Mouse (Mus musculus) right cerebral cortex, postnatal 14 days (tissue): Measurements from ENCODE around the gene Npnt.

Experiments
- DNase-seq: peaks from one replicate; pipeline ENCODE4 v3.0.0; 2022

Gene Npnt

DNA sequence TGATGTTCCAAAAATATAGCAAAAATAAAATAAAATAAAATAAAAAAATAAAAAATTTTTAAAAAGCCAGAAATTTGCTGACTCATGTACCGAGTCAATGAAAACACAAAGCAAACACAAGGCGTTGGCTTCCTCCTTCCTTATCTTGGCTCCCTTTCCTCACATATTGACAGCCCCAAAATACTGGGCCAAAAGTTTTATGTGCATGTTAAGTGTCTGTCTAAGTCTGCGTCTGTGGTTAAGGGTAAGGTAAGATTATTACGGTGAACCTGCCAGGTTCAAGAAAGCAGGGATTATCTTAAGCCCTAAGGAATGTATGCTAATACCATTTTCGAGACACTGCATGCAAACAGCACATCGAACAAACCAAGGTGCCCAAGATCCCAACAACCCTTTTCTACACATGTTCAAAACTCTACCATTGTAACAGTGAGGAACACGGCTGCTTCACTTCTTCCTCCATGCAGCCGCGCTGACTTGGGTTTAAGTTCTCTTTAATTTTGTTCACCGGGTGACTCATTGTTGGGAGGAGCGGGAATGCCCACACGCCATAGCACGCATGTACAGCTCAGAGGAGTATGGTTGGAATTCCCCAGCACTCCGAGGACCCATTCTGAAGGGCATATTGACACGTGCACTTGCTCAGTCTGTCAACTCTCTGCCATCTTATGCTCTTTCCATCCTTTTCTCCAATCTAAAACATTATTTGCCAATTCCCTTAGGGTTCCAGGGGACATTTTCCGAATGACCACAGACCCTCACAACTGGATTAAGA lies 62.8 kb downstream of the Npnt start:
- DNase-seq: no peak

DNA sequence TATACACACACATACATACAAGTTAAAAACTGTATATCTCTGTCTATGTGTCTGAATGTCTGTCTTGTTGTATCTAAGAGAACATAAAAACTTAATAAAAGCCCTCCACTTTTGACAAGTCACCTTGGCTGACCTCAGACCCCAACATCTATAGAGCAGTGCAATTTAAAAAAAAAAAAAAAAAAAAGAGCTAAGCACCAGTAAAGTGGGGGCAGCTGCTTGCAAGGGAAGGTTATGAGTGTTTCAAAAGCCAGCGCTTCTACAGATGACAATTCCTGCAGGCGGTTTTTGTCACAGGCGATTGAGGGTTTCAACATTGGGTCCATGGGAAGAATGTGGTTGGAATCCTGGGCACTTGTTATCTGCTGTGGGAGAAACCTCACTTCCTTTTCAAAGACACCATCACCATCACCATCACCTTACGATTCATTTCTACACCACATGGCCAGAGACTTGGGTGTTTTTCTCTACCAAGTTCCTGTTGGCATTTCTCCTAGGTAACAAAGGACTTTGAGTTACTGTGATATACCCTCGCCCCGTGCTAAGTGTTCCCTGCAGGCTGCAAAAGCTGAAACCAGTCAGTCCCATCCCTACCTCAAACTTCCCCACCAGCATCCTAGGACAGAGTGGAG lies 63.6 kb downstream of the Npnt start:
- DNase-seq: no peak

DNA sequence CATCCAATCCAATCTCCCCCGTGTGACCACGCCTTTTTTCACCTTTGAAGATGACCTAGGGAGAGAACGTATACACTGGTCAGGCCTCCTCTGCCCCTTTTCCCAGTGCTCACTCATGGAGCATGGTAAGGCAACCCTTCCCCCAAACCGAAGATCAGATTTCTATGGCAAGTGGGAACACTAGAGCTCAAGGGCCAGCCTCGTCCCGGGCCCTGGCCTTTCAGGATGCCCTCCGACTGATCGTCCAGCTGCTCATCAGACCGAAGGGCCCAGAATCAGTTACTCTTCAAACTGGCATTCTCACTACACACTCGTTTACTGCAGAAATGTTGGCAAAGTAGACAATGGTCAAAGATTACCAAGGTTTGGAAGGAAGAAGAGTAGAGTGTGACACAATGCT lies 65.6 kb downstream of the Npnt start:
- no peak for DNase-seq

DNA sequence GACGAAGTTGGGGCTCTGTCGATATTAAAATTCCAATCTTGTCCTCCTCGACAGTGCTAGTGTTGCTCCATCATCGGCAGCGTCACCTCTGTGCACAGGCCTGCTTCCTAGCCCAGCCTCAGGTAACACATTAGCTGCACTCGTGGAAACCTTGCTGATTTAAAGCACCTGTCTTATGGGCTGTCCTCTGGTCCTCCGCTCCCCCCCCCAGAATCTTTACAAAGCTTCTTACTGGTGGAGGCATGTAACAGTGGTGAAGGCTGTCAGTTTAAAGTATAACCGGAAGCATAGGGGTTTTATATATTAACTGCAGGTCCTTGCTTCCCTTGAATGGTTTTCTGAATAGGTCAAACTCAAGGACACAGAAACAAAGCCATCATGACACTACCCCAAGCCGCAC lies 66.8 kb downstream of the Npnt start:
- DNase-seq: no peak

DNA sequence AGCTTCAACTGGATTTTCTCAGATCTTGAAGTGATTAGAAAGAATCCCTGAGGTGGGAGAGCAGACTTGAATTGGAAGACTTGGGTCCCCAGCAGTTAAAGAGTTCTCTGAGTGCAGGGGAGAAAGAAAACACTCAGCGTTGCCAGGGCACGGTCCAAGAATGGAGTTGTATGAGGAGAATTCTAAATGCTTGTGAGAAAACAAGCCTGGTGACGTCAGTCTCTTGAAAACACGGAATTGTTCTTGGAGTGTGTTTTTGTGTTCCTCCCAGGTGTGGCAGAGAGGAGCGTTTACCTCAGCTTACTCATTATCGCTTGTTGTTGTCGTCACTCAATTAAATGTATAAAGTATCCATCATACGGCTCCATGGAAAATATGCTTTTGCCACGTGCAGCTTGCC lies 69.3 kb downstream of the Npnt start:
- no peak for DNase-seq

DNA sequence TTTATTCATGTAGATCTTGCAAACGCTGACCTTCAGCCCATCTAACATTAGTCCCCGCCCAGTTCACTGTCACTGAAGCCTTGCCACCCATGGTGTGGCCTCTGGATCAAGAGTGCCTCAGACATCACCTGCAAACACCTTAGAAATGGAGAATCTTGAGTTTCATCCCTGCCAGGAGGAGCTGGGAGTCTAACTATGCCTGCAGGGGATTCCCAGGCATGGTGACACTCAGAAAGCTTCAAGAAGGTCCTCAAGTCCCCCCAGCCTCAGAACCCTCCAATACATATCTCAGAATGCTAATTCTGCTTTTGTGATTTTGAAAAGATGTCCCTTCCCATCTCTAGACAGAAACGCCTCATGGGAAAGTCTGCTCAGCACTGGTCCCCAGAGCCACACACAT lies 69.7 kb downstream of the Npnt start:
- no peak for DNase-seq

DNA sequence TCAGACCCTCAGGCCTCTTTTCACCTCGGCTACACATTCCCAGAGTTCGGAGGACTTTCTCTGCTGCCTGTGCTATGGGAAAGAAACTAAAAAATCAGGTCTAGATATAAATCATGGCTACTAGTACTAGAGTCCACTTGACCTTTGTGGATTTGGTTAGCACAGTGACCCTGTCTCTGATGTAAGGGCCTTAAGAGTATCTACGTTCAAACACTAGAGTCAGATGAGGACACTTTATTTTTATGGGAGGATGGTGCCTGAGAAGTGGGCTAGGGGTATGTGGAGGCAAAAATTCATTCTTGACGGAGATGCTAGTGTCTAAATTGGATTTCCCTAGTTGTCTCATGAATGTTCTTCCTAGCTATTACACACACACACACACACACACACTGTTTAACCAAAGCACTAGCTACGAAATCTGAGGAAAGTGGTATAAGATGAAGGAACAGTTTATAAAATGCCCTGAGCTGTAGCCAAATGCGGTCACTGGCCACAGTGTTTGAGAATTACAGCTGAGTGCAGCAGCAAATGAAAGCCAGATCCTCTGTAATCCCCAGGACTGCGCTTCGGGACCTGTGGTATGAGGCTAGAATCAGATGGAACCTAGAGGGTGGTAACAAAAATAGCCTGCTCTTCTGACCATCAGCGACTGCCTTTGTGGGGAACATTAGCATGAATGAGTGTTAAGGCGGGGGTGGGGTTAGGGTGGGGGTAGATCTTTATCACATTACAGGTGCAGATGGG lies 73.0 kb downstream of the Npnt start:
- DNase-seq: no peak

DNA sequence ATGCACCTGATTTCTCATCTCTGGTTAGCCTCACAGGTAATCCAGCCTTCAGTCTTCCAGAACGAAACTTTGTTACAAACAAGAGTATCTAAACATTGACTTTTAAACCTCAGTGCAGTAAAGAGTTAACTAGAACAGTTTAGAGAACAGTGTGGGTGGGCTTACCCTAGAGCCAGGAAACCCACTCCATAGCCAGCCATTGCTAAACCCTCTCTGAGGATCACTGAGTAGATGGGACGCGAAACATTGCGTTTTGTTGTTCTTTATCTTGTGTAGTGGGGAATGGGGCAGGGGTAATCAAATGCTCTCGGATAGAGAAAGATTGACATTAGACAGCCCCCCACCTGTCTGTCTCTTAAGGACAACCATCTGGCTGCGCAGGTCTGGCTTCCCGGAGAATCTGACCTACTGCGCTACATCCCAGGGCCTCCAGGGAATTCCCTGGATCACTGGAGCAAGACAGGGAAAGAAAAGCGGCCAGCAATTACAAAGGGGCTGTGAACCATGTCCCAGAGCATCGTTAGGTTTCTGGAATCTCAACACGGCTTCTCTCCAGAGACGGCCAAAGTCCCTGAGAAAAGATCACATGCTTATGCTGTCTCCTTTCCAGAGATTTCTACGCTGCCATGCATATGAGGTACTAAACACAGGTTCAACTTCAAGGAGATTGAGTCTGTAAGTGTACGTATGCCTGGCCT lies 73.9 kb downstream of the Npnt start:
- no peak for DNase-seq

DNA sequence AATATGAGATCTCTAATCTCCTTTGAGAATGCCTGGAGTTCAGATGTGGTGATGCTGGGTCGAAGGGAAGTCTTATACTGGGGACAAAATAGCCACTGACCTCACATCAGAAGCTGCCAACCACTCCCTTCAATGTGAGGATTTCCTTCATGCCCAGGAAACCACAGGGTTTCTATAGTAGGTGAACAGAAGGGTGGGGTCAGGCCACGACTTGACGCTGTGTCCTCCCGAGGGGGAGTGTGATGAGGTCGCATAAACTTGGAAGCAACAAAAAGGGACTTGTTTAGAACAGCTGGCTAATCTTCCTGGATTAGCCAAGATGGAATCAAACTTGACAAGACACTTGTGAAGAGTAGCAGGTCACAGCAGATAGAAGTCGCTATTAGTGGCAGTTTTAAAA lies 76.8 kb downstream of the Npnt start:
- DNase-seq: no peak

DNA sequence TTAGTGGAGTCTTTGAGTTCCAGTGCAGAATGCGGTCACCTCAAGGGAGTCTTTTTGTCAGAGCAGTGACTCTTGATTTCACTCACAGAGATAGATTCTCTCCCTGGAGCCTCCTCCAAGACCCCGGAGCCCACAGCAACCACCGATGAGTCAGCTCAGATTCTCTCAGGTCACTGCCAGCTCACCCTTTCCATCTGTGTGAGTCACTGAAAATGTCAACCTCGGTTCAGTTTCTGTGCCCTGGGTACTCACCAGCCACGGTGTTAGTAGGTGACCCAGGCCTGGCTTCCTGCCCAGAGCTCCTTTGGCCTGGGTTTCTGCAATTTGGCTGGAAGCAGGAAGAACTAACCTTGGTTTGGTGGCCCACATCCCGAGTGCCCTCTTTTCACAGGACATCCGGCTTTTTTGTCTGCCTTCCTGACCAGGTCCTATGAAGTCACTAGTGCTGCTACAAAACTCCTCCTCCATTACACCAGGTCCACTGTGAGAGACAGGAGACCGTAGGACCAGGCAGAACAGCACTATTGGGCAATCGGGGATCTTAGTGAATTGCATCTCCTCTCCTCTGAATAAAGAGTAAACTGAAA lies 78.7 kb downstream of the Npnt start:
- DNase-seq: no peak

DNA sequence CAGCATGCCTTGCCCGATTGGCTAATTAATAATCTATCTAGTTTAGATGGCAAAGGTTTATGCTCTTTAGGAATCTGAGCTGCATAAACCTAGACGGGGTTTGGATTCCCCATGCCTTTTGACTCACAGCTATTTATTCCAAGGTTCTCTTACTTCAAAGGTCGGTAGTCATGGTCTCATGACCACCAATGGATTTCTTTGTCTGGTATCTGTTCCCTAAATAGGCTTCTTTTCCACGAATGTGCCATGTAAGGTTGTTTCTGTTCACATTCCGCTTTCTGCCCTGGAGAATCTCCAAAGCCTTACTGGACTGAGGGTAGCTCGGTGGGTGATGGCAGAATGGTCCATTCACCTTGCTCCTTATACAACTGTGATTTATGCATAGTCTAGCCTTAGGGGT lies 80.0 kb downstream of the Npnt start:
- no peak for DNase-seq

DNA sequence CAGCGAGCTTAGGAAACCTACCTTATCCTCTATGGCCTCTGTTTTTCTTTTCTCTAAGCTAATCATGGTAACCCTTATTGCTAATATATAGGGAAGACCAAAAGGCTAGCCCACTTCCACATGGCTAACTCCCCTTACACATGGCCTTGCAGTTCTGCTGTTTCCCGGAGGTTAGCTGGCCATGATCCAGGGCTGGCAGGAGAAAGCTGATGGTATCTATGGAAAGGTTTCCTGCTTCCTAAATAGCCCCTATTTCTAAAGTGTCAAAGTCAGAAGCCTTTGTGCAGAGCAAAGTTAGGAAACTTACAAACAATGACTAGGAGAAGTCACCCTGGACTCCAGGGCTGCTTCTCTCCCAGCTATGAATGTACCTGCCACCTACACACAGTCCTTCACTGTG lies 81.3 kb downstream of the Npnt start:
- no peak for DNase-seq

DNA sequence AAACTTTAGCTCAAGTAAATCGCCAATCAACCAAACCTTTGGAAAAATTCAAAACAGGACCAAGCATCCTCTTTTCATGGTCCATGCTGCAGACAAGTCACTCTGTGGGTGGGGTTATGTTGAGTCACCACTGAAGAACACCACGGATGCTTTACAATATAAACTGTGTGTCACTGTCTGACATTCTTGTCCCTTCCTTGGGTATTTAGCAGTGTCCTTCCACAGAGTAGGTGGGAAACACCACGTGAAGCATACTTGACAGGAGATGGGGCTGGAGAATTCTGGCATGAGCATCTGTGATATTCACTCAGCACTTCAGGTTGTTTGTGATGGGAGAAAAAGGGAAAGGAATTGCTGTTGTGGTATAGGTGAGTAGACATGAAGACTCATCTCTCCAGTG lies 83.1 kb downstream of the Npnt start:
- no peak for DNase-seq

DNA sequence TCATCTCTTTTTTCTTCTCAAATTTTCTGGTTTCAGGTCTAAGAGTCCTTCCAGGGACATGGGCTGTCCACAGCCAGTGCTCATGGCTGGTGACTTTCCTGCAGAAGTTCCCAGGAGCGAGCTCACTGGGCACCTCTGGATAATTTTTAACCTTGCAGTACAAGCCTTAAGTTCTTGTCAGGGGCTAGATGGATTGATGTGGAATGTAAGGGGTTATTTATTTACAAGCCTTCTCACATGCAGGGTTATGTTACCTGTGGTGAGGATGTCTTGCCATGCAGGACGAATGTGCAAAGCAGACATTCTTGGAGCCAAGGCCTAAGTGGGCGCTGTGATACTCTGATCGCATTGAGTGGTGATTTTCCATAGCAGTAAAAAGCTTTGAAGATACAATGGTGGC lies 84.5 kb downstream of the Npnt start:
- DNase-seq: no peak

DNA sequence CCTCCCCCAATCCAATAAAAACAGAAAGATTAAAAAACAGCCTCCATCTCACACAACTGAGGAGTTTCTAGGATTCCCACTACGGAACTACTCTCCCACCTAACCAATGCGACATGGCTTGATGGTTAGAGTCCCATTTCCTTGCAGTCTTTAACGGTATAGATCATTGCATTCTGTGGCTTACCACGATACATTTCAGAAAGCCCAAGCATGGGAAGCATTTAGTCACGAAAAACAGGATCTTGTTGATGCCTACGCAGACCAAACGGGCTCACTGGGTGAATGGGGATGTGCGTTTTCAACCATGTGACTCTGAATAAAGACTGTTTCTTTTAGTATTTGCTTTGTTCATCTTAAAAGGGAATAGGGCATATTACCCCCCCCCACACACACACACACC lies 85.1 kb downstream of the Npnt start:
- DNase-seq: no peak

DNA sequence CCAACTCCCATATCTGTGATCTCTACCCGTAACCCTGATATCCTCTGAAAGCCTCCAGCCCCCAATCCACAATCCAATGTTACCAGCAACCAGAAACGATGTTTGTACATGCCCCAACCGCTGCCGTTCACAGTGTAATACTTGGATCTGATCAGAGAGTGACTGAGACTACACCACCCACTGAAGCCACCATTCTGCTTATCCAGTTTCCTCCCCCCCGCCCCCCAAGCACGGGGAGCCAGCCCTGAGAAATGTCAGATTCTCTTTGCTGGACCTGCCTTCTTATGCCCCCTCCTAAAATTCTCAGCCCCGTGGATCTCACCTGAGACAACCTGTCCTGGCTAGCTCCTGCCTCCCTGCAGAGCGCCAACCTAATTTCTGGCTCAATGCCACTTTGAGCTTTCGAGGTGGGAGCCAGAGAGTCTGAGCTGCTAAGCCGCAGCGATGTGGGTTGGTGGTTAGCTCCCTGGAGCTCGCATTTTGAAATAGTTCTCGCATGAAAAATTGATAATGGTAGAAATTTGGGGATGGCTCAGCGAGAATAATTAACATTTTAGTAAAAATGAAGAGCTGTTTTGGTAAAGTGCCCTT lies 85.7 kb downstream of the Npnt start:
- DNase-seq: no peak

DNA sequence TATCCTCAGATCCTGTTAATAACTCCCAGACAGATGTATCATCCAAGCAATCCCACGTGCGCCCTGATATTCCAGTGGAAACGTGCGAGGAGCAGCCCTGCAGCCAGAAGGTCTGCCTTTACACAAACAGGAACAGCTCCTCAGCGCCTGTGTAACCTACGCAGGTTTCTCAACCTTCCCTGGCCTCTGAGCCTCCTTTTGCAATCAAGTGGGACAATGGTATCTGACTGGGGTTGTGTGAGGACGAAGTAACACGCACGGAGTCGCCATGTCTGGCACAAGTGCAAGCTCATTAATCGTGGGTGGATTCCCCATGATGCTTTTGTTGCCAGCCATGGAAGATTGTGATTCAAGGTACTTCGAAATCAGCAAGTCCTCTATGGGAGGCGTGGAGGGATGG lies 86.2 kb downstream of the Npnt start:
- no peak for DNase-seq

DNA sequence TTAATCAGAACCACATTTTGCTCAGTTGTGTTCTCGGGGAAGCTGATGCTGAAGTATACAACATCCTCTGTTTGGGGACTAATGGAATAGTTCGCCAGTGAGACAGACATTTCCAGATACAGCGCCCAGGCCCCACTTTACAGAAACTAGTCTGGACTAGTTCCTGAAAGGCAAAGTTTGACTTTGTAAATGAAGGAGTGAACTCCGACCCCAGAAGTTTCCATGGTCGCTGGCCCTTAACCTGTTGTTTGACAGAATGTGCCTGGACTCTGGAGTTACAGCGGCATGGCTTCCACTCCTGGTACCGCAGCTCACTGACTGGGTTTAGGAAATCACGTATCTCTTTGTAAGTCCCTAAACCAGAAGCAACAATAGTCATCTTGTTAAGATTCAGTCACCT lies 89.3 kb downstream of the Npnt start:
- DNase-seq: no peak

DNA sequence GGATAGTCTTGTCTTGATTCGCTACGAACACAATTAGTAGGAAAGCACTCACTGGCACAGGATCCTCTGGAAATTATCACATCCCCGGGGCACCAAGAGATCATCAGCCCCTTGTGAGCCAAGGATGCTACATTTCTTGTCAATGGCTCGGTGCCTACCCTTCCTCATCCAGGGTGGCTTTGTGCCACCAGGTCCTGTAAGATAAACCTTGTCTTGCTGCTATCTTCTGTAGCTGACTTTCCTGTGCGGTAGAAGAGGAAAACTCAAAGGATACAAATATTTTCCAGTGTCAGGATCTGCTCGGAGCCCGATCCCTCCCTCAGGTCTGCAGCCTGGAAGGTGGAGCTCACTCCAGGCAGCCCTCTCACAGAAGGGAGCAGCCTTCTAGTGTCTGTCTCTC lies 90.5 kb downstream of the Npnt start:
- DNase-seq: no peak

DNA sequence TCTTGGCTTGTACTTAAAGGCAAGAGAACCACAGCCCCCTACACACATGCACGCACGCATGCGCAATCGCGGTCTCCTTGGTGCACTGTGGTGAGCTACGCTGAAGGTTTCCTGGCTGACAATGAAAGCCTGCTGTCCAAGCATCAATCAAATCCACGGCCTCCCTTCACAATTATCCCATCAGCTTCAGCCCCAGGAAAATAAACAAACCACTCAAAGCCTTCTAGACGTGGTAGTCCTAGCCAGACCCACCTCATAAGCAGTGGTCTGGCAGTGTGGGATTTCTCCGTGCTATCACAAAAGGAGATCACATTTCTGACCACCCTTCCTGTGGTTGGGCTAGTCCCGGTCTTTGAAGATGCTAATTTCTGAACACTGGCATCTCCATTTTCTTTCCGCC lies 91.2 kb downstream of the Npnt start:
- DNase-seq: no peak

DNA sequence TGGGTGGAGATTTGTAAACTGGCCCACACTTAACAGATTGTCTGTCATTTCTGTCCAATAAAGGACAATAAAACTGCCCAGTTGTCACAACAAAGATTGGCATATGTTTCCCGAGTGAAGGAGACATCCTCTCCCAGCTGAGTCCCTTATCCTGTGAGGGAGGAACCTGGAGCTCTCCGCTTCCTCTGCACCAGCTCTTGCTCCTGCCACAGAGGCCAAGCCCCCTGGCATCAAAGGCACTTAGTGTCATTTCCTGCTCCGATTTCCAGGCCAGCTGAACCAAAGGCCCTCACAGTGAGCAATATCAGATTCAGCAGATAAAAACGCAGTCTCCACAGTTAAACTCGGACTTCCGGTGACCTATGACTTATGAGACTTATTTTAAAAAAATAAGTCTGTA lies 93.4 kb downstream of the Npnt start:
- DNase-seq: no peak

DNA sequence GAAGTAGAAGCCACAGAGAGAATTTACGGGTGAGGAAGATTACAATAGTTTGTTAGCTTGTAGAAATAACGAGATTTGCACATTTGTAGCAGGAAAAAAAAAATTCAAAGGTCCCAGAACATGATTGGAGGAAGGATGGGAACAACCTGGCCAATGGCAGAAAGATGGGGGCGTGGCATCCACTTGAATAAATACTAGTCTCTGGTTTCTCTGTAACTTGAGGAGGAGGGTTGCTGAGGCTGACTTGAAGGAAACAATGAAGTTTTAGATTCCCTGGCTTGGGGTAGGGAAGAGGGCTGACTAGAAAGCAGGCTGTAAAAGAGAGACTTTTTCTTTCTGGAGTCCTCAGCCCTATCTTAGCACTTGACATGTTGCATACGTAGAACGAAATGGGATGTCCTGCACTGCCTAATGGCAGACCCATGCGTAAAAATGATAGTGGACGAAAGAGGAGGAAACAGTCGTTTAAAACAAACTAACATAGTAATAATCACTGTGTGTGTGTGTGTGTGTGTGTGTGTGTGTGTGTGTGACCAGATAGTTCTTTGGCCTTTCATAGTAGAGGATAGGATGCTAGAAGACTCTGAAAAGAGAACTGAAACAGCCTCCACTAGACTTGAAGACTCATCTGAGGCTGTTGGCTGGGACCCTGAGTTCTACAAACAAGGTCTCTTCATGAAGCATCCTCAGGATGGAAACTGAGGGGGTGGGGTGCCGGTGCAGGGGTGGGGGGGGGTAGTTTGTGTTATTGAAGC lies 94.5 kb downstream of the Npnt start:
- no peak for DNase-seq
